Mouse (Mus musculus) MEL (cell line): Measurements from ENCODE around the gene Pkd2l1. TPM values are rescaled to one million over a fixed set of nuclear protein-coding genes. Genes with fewer than 3 reads are reported as not detected.

ENCODE experiments used
- DNase-seq: peaks from one replicate; pipeline ENCODE4 v3.0.0; 2011; ENCODE audit warnings: low read depth, low spot score
- H3K27ac ChIP-seq: 2 replicates; pipeline ENCODE4 v1.5.1; 2012; ENCODE audit warnings: low read depth, mild to moderate bottlenecking, control low read depth, low read length, moderate library complexity; ENCODE audit not compliant: control insufficient read depth
- H3K27me3 ChIP-seq, 2 experiments: fragments of 150-350 bp in 1 of 2; sonication (generic) in 1 of 2; 2 replicates each; pipeline ENCODE4 v1.6.1; 2012; ENCODE audit warnings: low read length in 2 of 2, mild to moderate bottlenecking in 2 of 2, improper control_type of control experiment in 1 of 2, moderate library complexity in 1 of 2; ENCODE audit not compliant: insufficient read depth in 2 of 2, control insufficient read depth in 1 of 2
- H3K36me3 ChIP-seq, 2 experiments: 2 replicates each; pipeline ENCODE4 v1.6.1; 2012 to 2014; ENCODE audit warnings: low read length in 2 of 2, improper control_type of control experiment in 1 of 2, inconsistent platforms in 1 of 2, mild to moderate bottlenecking in 1 of 2; ENCODE audit not compliant: insufficient read depth in 2 of 2, control insufficient read depth in 1 of 2
- H3K4me1 ChIP-seq, 2 experiments: fragments of 150-350 bp in 1 of 2; sonication (generic) in 1 of 2; 2 replicates each; pipeline ENCODE4 v1.6.1; 2012; ENCODE audit warnings: low read length in 2 of 2, improper control_type of control experiment in 1 of 2, mild to moderate bottlenecking in 1 of 2; ENCODE audit not compliant: insufficient read depth in 2 of 2, control insufficient read depth in 1 of 2
- H3K4me3 ChIP-seq, 2 experiments: fragments of 150-350 bp in 1 of 2; sonication (generic) in 1 of 2; 2 replicates each; pipeline ENCODE4 v1.5.1; 2012; ENCODE audit warnings: low read depth in 2 of 2, low read length in 2 of 2, mild to moderate bottlenecking in 2 of 2, moderate library complexity in 2 of 2, control low read depth in 1 of 2, improper control_type of control experiment in 1 of 2; ENCODE audit not compliant: control insufficient read depth in 1 of 2, insufficient read depth in 1 of 2
- H3K79me2 ChIP-seq: 2 replicates; pipeline ENCODE4 v1.6.1; 2012; ENCODE audit warnings: mild to moderate bottlenecking, low read length, moderate library complexity; ENCODE audit not compliant: control insufficient read depth, poor library complexity, insufficient read depth
- H3K9ac ChIP-seq: 2 replicates; pipeline ENCODE4 v1.6.1; 2012; ENCODE audit warnings: low read depth, mild to moderate bottlenecking, control low read depth, low read length, moderate library complexity; ENCODE audit not compliant: control insufficient read depth, poor library complexity, severe bottlenecking
- H3K9me3 ChIP-seq: fragments of 150-350 bp; sonication (generic); replicated peaks from 2 replicates; pipeline ENCODE4 v1.6.1; 2012; ENCODE audit warnings: mild to moderate bottlenecking, low read length, improper control_type of control experiment, moderate library complexity; ENCODE audit not compliant: insufficient read depth
- CTCF ChIP-seq, 3 experiments: IDR thresholded peaks in 2 of 3; conservative IDR thresholded peaks in 1 of 3; 2 replicates each; pipeline ENCODE4 v1.5.1; 2011 to 2012; ENCODE audit warnings: low read length in 3 of 3, low read depth in 2 of 3, mild to moderate bottlenecking in 2 of 3, improper control_type of control experiment in 1 of 3, inconsistent platforms in 1 of 3, mixed read lengths in 1 of 3, moderate library complexity in 1 of 3; ENCODE audit not compliant: control insufficient read depth in 1 of 3, insufficient read depth in 1 of 3, poor library complexity in 1 of 3, severe bottlenecking in 1 of 3
- E2F4 ChIP-seq: IDR thresholded peaks from 2 replicates; pipeline ENCODE4 v1.6.1; 2011; ENCODE audit warnings: low read depth, low read length, improper control_type of control experiment, borderline replicate concordance
- ELF1 ChIP-seq: IDR thresholded peaks from 2 replicates; pipeline ENCODE4 v1.6.1; 2014; ENCODE audit warnings: low read depth, mild to moderate bottlenecking, inconsistent platforms, low read length, improper control_type of control experiment, moderate library complexity
- ETS1 ChIP-seq: IDR thresholded peaks from 2 replicates; pipeline ENCODE4 v1.6.1; 2012; ENCODE audit warnings: low read depth, mild to moderate bottlenecking, inconsistent platforms, low read length, improper control_type of control experiment, moderate library complexity
- GABPA ChIP-seq: IDR thresholded peaks from 2 replicates; pipeline ENCODE4 v1.6.1; 2012; ENCODE audit warnings: low read depth, mild to moderate bottlenecking, inconsistent platforms, low read length, improper control_type of control experiment, moderate library complexity
- HCFC1 ChIP-seq: IDR thresholded peaks from 2 replicates; pipeline ENCODE4 v1.6.1; 2012; ENCODE audit warnings: low read depth, mild to moderate bottlenecking, inconsistent platforms, low read length, improper control_type of control experiment, moderate library complexity
- JUND ChIP-seq: IDR thresholded peaks from 2 replicates; pipeline ENCODE4 v1.6.1; 2011; ENCODE audit warnings: low read depth, mild to moderate bottlenecking, improper control_type of control experiment, low read length
- MAFK ChIP-seq: IDR thresholded peaks from 2 replicates; pipeline ENCODE4 v1.6.1; 2011; ENCODE audit warnings: low read depth, mild to moderate bottlenecking, low read length, improper control_type of control experiment, borderline replicate concordance
- MAX ChIP-seq: IDR thresholded peaks from 2 replicates; pipeline ENCODE4 v1.6.1; 2011; ENCODE audit warnings: low read length, improper control_type of control experiment
- MEF2A ChIP-seq: IDR thresholded peaks from 2 replicates; pipeline ENCODE4 v1.6.1; 2014; ENCODE audit warnings: low read depth, mild to moderate bottlenecking, inconsistent platforms, low read length, improper control_type of control experiment; ENCODE audit not compliant: poor library complexity, insufficient replicate concordance, severe bottlenecking; ENCODE audit errors: extremely low read depth
- MXI1 ChIP-seq: IDR thresholded peaks from 2 replicates; pipeline ENCODE4 v1.6.1; 2011; ENCODE audit warnings: mild to moderate bottlenecking, low read depth, low read length, improper control_type of control experiment
- NELFE ChIP-seq: IDR thresholded peaks from 2 replicates; pipeline ENCODE4 v1.6.1; 2011; ENCODE audit warnings: low read depth, low read length, improper control_type of control experiment
- NRF1 ChIP-seq: IDR thresholded peaks from 2 replicates; pipeline ENCODE4 v1.6.1; 2014; ENCODE audit warnings: low read depth, mild to moderate bottlenecking, inconsistent platforms, low read length, improper control_type of control experiment, moderate library complexity; ENCODE audit not compliant: poor library complexity, insufficient read depth, severe bottlenecking
- POLR2A ChIP-seq, 2 experiments: IDR thresholded peaks; 2 replicates each; pipeline ENCODE4 v1.6.1; 2011 to 2012; ENCODE audit warnings: low read length in 2 of 2, mild to moderate bottlenecking in 2 of 2, control low read depth in 1 of 2, improper control_type of control experiment in 1 of 2, low read depth in 1 of 2, moderate library complexity in 1 of 2; ENCODE audit not compliant: control insufficient read depth in 1 of 2, insufficient read depth in 1 of 2, poor library complexity in 1 of 2
- POLR2AphosphoS2 ChIP-seq: IDR thresholded peaks from 2 replicates; pipeline ENCODE4 v1.6.1; 2011; ENCODE audit warnings: low read length, improper control_type of control experiment
- RAD21 ChIP-seq: IDR thresholded peaks from 2 replicates; pipeline ENCODE4 v1.6.1; 2011; ENCODE audit warnings: mild to moderate bottlenecking, low read depth, low read length, improper control_type of control experiment
- SIN3A ChIP-seq: IDR thresholded peaks from 2 replicates; pipeline ENCODE4 v1.6.1; 2012; ENCODE audit warnings: low read length, improper control_type of control experiment, inconsistent platforms
- SMC3 ChIP-seq: IDR thresholded peaks from 2 replicates; pipeline ENCODE4 v1.6.1; 2011; ENCODE audit warnings: low read depth, low read length, improper control_type of control experiment
- TCF12 ChIP-seq: IDR thresholded peaks from 2 replicates; pipeline ENCODE4 v1.6.1; 2014; ENCODE audit warnings: low read depth, mild to moderate bottlenecking, inconsistent platforms, low read length, improper control_type of control experiment, moderate library complexity
- UBTF ChIP-seq: IDR thresholded peaks from 2 replicates; pipeline ENCODE4 v1.6.1; 2012; ENCODE audit warnings: low read depth, mild to moderate bottlenecking, inconsistent platforms, low read length, improper control_type of control experiment, moderate library complexity, borderline replicate concordance; ENCODE audit not compliant: insufficient read depth
- USF2 ChIP-seq, 2 experiments: IDR thresholded peaks; 2 replicates each; pipeline ENCODE4 v1.6.1; 2011 to 2012; ENCODE audit warnings: improper control_type of control experiment in 2 of 2, low read length in 2 of 2, borderline replicate concordance in 1 of 2, inconsistent platforms in 1 of 2, low read depth in 1 of 2, mild to moderate bottlenecking in 1 of 2; ENCODE audit not compliant: insufficient read depth in 1 of 2
- ZMIZ1 ChIP-seq: IDR thresholded peaks from 2 replicates; pipeline ENCODE4 v1.6.1; 2012; ENCODE audit warnings: low read depth, mild to moderate bottlenecking, inconsistent platforms, low read length, improper control_type of control experiment, moderate library complexity
- ZNF384 ChIP-seq: IDR thresholded peaks from 2 replicates; pipeline ENCODE4 v1.6.1; 2012; ENCODE audit warnings: low read depth, mild to moderate bottlenecking, inconsistent platforms, low read length, improper control_type of control experiment
- polyA plus RNA-seq, 2 experiments: library from polyadenylated mRNA; stranded (reverse) in 1 of 2; unstranded in 1 of 2; fragments of >175 nt in 1 of 2; fragments of >200 nt in 1 of 2; gene quantifications; 2 replicates each; pipeline versions ENCODE4 v1.2.1 to v1.2.4; 2012; ENCODE audit warnings: low replicate concordance in 2 of 2, low read depth in 1 of 2; ENCODE audit not compliant: insufficient read length in 2 of 2, insufficient read depth in 1 of 2, missing spikeins in 1 of 2
- total RNA-seq: library from RNA; depleted of rRNA; stranded (reverse); fragments of 300-350 nt; gene quantifications from 2 replicates; pipeline ENCODE4 v1.2.3, GENCODE M21; 2012

Gene Pkd2l1
- total and polyA plus RNA-seq, 3 experiments, result not detected

DNA sequence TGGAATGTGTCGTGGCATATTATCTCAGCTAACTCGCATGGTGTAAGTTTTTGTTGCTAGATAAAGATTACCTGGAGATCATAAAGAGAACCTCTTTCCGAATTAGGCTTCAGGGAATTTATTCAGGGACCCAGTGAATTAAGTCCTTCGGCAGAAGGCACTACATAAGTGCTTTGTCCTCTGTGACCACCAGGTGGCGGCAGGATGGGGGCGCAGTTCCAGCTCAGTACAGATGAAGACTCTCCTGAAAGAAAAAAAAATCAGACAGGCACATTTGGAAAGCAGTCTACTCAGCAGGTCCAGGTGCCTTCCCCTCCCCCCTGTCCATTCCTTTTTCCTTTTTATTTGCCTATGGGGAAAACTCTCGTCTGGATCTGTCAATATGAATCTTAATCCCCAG lies 2.9 kb upstream of the Pkd2l1 start (continued):
- no peak for TF ChIP-seq JUND
- TF ChIP-seq SMC3, result peak; percentile 98
- 0 out of 2 replicates have a peak, but pooled peaks have one; percentile 36 for TF ChIP-seq ELF1
- TF ChIP-seq, all 39 proteins: peak for 9

DNA sequence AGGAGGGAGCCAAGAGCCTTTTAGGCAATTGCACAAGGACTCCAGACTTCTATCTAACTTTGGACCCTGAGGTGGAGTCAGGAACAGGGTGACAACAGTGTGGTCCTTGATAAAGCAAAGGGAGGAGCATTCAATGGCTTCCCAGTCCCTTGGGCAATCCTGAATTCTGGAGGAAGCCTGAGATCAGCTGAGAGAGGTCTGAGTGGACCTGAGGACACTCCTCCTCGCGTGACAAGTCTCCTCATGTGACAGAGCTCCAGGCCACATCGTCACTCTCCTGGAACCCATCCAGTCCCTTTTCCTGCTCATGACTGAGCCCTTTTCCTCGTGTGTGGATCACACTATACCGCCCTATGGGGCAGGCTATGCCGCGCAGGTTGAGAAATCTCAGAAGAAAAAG lies 1.7 kb upstream of the Pkd2l1 start:
- Histone ChIP-seq H3K27ac (no peak overlapping the region), H3K4me1 (peaks cover 8 to 31% of the 10 kb centered on the region in 2 experiments), H3K27me3 (peaks cover 5 to 12% of the 10 kb centered on the region in 2 experiments), H3K9ac (no peak overlapping the region), H3K4me3 (no peak overlapping the region), H3K79me2 (no peaks in the 10 kb centered on the region), H3K36me3 (peaks cover 0 to 17% of the 10 kb centered on the region in 2 experiments; a peak in 2 of 4 replicates), H3K9me3 (no peaks in the 10 kb centered on the region)
- TF ChIP-seq RAD21, result no peak
- TF ChIP-seq NRF1, result no peak
- TF ChIP-seq MEF2A, result no peak
- no peak for TF ChIP-seq ZNF384
- no peak for TF ChIP-seq TCF12
- no peak for TF ChIP-seq HCFC1
- no peak for TF ChIP-seq UBTF
- no peak for TF ChIP-seq SMC3
- TF ChIP-seq NELFE, result no peak
- no peak for TF ChIP-seq GABPA
- TF ChIP-seq CTCF (IDR thresholded peaks at IDR 0.05 in 2 of 3, conservative IDR thresholded peaks at IDR 0.05 in 1 of 3; ENCODE audit: control insufficient read depth in 1 of 3, insufficient read depth in 1 of 3, low read depth in 2 of 3, low read length in 3 of 3, poor library complexity in 1 of 3, severe bottlenecking in 1 of 3), result no peak
- TF ChIP-seq SIN3A, result no peak
- no peak for TF ChIP-seq ZMIZ1
- no peak for TF ChIP-seq USF2 (IDR thresholded peaks at IDR 0.05; ENCODE audit: borderline replicate concordance in 1 of 2, insufficient read depth in 1 of 2, low read depth in 1 of 2, low read length in 2 of 2)
- no peak for DNase-seq

- Histone ChIP-seq H3K4me3 (no peak overlapping the region), H3K27ac (no peak overlapping the region), H3K36me3 (peaks cover 0 to 2% of the 10 kb centered on the region in 2 experiments; a peak in 2 of 4 replicates), H3K9me3 (no peaks in the 10 kb centered on the region), H3K79me2 (no peaks in the 10 kb centered on the region), H3K27me3 (peaks cover 11 to 12% of the 10 kb centered on the region in 2 experiments), H3K9ac (no peak overlapping the region), H3K4me1 (peaks cover 0 to 6% of the 10 kb centered on the region in 2 experiments; a peak in 2 of 4 replicates)
- TF ChIP-seq ZMIZ1 (no peak), POLR2AphosphoS2 (no peak), ETS1 (no peak), MXI1 (no peak), MAX (no peak), E2F4 (no peak), POLR2A (IDR thresholded peaks at IDR 0.05; ENCODE audit: control insufficient read depth in 1 of 2, insufficient read depth in 1 of 2, low read depth in 1 of 2, low read length in 2 of 2, poor library complexity in 1 of 2) (no peak), MAFK (no peak)
- no peak for DNase-seq
Measured at GRCm38 (mm10) chr19:44189056-44189455, 3.2 kb downstream of the Pkd2l1 start.
